Mouse (Mus musculus) midbrain, postnatal 0 days (tissue): ENCODE measurements around the gene Dcaf10. TPM values are rescaled to one million over a fixed set of nuclear protein-coding genes. Genes with fewer than 3 reads are reported as not detected.
A peak's percentile ranks its signal among the peaks of the same experiment; 100 is the strongest.

Experiments used
- ATAC-seq: fragments of 200-750 bp; cut with Nextera tagmentation; 2 replicates; pipeline ENCODE4 v1.8.0; 2017; ENCODE audit warnings: moderate number of reproducible peaks, mild to moderate bottlenecking, moderate TSS enrichment, moderate library complexity; ENCODE audit not compliant: low FRiP score
- DNase-seq: peaks from one replicate; pipeline ENCODE4 v3.0.0-alpha.2; 2015; ENCODE audit warnings: low spot score
- H3K27ac ChIP-seq: fragments of 300-500 bp; sonication (generic); 2 replicates; pipeline ENCODE4 v1.5.1; 2014; ENCODE audit warnings: low read depth, mild to moderate bottlenecking, low read length, mixed read lengths
- H3K27me3 ChIP-seq: fragments of 300-500 bp; sonication (generic); 2 replicates; pipeline ENCODE4 v1.6.1; 2014; ENCODE audit warnings: low read length, control low read depth, mixed read lengths; ENCODE audit not compliant: insufficient read depth
- H3K36me3 ChIP-seq: fragments of 300-500 bp; sonication (generic); 2 replicates; pipeline ENCODE4 v1.6.1; 2014; ENCODE audit warnings: low read length, control low read depth, mixed read lengths; ENCODE audit not compliant: insufficient read depth
- H3K4me1 ChIP-seq: fragments of 300-500 bp; sonication (generic); 2 replicates; pipeline ENCODE4 v1.6.1; 2014; ENCODE audit warnings: mild to moderate bottlenecking, control low read depth, antibody characterized with exemption, low read length, mixed read lengths; ENCODE audit not compliant: insufficient read depth
- H3K4me2 ChIP-seq: fragments of 300-500 bp; sonication (generic); 2 replicates; pipeline ENCODE4 v1.6.1; 2014; ENCODE audit warnings: low read depth, mild to moderate bottlenecking, low read length, mixed read lengths; ENCODE audit not compliant: poor library complexity, severe bottlenecking
- H3K4me3 ChIP-seq: fragments of 300-500 bp; sonication (generic); 2 replicates; pipeline ENCODE4 v1.5.1; 2014; ENCODE audit warnings: low read depth, mild to moderate bottlenecking, low read length, moderate library complexity
- H3K9ac ChIP-seq: fragments of 300-500 bp; sonication (generic); replicated peaks from 2 replicates; pipeline ENCODE4 v1.6.1; 2014; ENCODE audit warnings: mild to moderate bottlenecking, low read length, moderate library complexity, mixed read lengths; ENCODE audit not compliant: poor library complexity, severe bottlenecking
- H3K9me3 ChIP-seq: fragments of 300-500 bp; sonication (generic); 2 replicates; pipeline ENCODE4 v1.6.1; 2016; ENCODE audit warnings: low read length, control low read depth
- CTCF ChIP-seq: IDR thresholded peaks from 2 replicates; pipeline ENCODE4 v1.5.1; 2016; ENCODE audit warnings: antibody characterized with exemption, mild to moderate bottlenecking
- WGBS: fragments of 180-500 bp; shearing (Covaris S2); extraction: QIAGEN DNeasy Blood & Tissue Kit; methylation state at CpG from one replicate; pipeline ENCODE4 v1.1.7; 2014; 5-methylcytosine and 5-hydroxymethylcytosine counted together
- microRNA-seq: library from miRNA; unstranded; fragments of <30 nt; microRNA quantifications from one replicate; pipeline ENCODE4, GENCODE M21; 2016; ENCODE audit warnings: borderline number of aligned reads
- polyA plus RNA-seq: library from polyadenylated mRNA; unstranded; fragments of >200 nt; fragmentation: Nextera tagmentation; extraction: Ambion mirVana; gene quantifications from 2 replicates; pipeline ENCODE4 v1.2.1, GENCODE M21; 2015
- total RNA-seq: library from RNA; depleted of rRNA; stranded (reverse); fragments of >200 nt; gene quantifications from 2 replicates; pipeline ENCODE4 v1.2.3, GENCODE M21; 2014; rRNA removed

The Dcaf10 gene
- total and polyA plus RNA-seq, 2 experiments from 2014 or later = 10.1 to 62.5 TPM

- Histone ChIP-seq H3K9ac (no peak overlapping the region), H3K27me3 (no peaks in the 10 kb centered on the region), H3K9me3 (no peaks in the 10 kb centered on the region), H3K4me3 (no peak overlapping the region), H3K4me1 (no peaks in the 10 kb centered on the region), H3K36me3 (no peaks in the 10 kb centered on the region), H3K27ac (no peak overlapping the region), H3K4me2 (no peak overlapping the region)
- DNase-seq (no peak), ATAC-seq (no peak)
- 80% methylated on average over 4 of the region's 4 CpGs for WGBS
- TF ChIP-seq CTCF = no peak
These were observed 77.2 kb downstream of the Dcaf10 start for GRCm38 (mm10) chr4:45419051-45419450.

- peak; percentile 31 for DNase-seq
- WGBS = 40% methylated on average over 3 of the region's 3 CpGs
- no peaks in the 10 kb centered on the region for H3K9me3 ChIP-seq
These were observed 78.8 kb downstream of the Dcaf10 start for GRCm38 (mm10) chr4:45420733-45421132.

GRCm38 (mm10) chr4:45421519-45422260 is 79.8 kb downstream of the Dcaf10 start:
- DNase-seq (no peak), ATAC-seq (no peak)
- Histone ChIP-seq H3K9me3 (no peaks in the 10 kb centered on the region), H3K4me3 (no peak overlapping the region), H3K4me2 (no peak overlapping the region), H3K27me3 (no peaks in the 10 kb centered on the region), H3K4me1 (no peaks in the 10 kb centered on the region; the same call in 1 of the 2 replicates), H3K36me3 (no peaks in the 10 kb centered on the region), H3K27ac (no peak overlapping the region), H3K9ac (no peak overlapping the region)
- TF ChIP-seq CTCF = no peak
- WGBS = 68% methylated on average over 11 of the region's 11 CpGs

More at GRCm38 (mm10) chr4:45420733-45421132, 78.8 kb downstream of the Dcaf10 start:
- Histone ChIP-seq H3K27ac (no peak overlapping the region), H3K9ac (no peak overlapping the region), H3K36me3 (no peaks in the 10 kb centered on the region), H3K4me3 (no peak overlapping the region), H3K4me2 (no peak overlapping the region), H3K4me1 (no peaks in the 10 kb centered on the region), H3K27me3 (no peaks in the 10 kb centered on the region)
- ATAC-seq = no peak
- no peak for TF ChIP-seq CTCF

- H3K9ac ChIP-seq = no peak overlapping the region
- no peak overlapping the region for H3K27ac ChIP-seq
- 90% methylated on average over 10 of the region's 10 CpGs for WGBS
- H3K36me3 ChIP-seq = no peaks in the 10 kb centered on the region
- ATAC-seq = no peak
- no peak overlapping the region for H3K4me3 ChIP-seq
- H3K4me1 ChIP-seq = peaks cover 3% of the 10 kb centered on the region
- H3K4me2 ChIP-seq = no peak overlapping the region
- no peaks in the 10 kb centered on the region for H3K27me3 ChIP-seq
- TF ChIP-seq CTCF = no peak
- no peaks in the 10 kb centered on the region for H3K9me3 ChIP-seq
- DNase-seq = no peak
These were observed 80.7 kb downstream of the Dcaf10 start for GRCm38 (mm10) chr4:45422640-45423039.

DNA sequence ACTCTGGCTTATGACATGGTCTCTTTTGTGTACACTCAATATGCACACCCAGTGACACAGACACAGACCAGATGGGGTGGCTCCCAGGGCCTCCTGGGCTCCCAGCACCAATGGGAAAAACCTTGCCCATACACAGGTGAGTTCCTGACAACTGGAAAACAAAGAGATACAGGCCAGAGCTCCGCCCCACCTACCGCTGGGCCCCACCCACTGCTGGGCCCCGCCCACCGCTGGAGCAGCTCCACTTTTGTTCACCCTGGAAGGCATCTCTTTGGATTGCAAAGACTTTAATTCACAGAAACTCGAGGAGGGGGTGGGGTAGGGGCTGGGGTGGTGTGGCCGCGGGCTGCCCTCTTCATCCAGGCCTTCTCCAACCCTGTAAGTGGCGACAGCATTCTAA is 81.5 kb downstream of the Dcaf10 start:
- H3K4me2 ChIP-seq = no peak overlapping the region
- H3K4me1 ChIP-seq = peaks cover 3% of the 10 kb centered on the region
- H3K27me3 ChIP-seq = no peaks in the 10 kb centered on the region
- H3K27ac ChIP-seq = no peak overlapping the region
- H3K9ac ChIP-seq = no peak overlapping the region
- DNase-seq (no peak), ATAC-seq (no peak)
- no peak overlapping the region for H3K4me3 ChIP-seq
- TF ChIP-seq CTCF = no peak
- H3K36me3 ChIP-seq = no peaks in the 10 kb centered on the region
- 28% methylated on average over 8 of the region's 8 CpGs for WGBS
- H3K9me3 ChIP-seq = no peaks in the 10 kb centered on the region

GRCm38 (mm10) chr4:45426724-45427457 is 85.0 kb downstream of the Dcaf10 start:
- no peak overlapping the region for H3K4me3 ChIP-seq
- ATAC-seq = no peak; the same call in 1 of the 2 replicates
- peak; percentile 45 for DNase-seq
- TF ChIP-seq CTCF = peak; percentile 72
- H3K9ac ChIP-seq = no peak overlapping the region
- WGBS = 41% methylated on average over 13 of the region's 13 CpGs
- no peaks in the 10 kb centered on the region for H3K27me3 ChIP-seq
- H3K27ac ChIP-seq = no peak overlapping the region
- H3K4me1 ChIP-seq = peaks cover 3% of the 10 kb centered on the region
- H3K9me3 ChIP-seq = no peaks in the 10 kb centered on the region
- no peak overlapping the region for H3K4me2 ChIP-seq
- H3K36me3 ChIP-seq = no peaks in the 10 kb centered on the region

Small RNA genes lying within 50 kb of the gene (microRNA-seq; reads per million reads assigned to microRNA genes)
- gene Gm25692 = not detected

Other genes starting within 250 kb of the Dcaf10 start
- gene Tomm5, start 234.0 kb upstream of the Dcaf10 start, total RNA-seq = 109 and 128 TPM in 2 replicates
- gene Tomm5, start 234.0 kb upstream of the Dcaf10 start, polyA plus RNA-seq = 194 and 204 TPM in 2 replicates
- 5.9 and 9.6 TPM in 2 replicates for gene Frmpd1, start 157.2 kb upstream of the Dcaf10 start, total RNA-seq
- gene Frmpd1, start 157.2 kb upstream of the Dcaf10 start, polyA plus RNA-seq = 3.0 and 3.2 TPM in 2 replicates
- gene Trmt10b, start 45.0 kb upstream of the Dcaf10 start, total RNA-seq = 9.7 and 12.5 TPM in 2 replicates
- 22.2 and 23.3 TPM in 2 replicates for gene Trmt10b, start 45.0 kb upstream of the Dcaf10 start, polyA plus RNA-seq
- 19.9 and 26.2 TPM in 2 replicates for gene Exosc3, start 631 bp downstream of the Dcaf10 start, total RNA-seq
- gene Exosc3, start 631 bp downstream of the Dcaf10 start, polyA plus RNA-seq = 21.3 and 24.3 TPM in 2 replicates
- 128 and 132 TPM in 2 replicates for gene Slc25a51, start 66.7 kb downstream of the Dcaf10 start, total RNA-seq
- 62.8 and 69.7 TPM in 2 replicates for gene Slc25a51, start 66.7 kb downstream of the Dcaf10 start, polyA plus RNA-seq
- 18.1 and 21.9 TPM in 2 replicates for gene Shb, start 190.4 kb downstream of the Dcaf10 start, total RNA-seq
- gene Shb, start 190.4 kb downstream of the Dcaf10 start, polyA plus RNA-seq = 5.2 and 5.8 TPM in 2 replicates